Mouse (Mus musculus) hindbrain, embryonic 13.5 days (tissue): ENCODE measurements around the gene Gm49318. TPM values are rescaled to one million over a fixed set of nuclear protein-coding genes. Genes with fewer than 3 reads are reported as not detected.

ENCODE experiments used
- ATAC-seq: fragments of 200-750 bp; cut with Nextera tagmentation; 2 replicates; pipeline ENCODE4 v1.8.0; 2017; ENCODE audit warnings: moderate TSS enrichment; ENCODE audit not compliant: low FRiP score
- H3K27ac ChIP-seq: fragments of 300-500 bp; sonication (generic); 2 replicates; pipeline ENCODE4 v1.5.1; 2015; ENCODE audit warnings: inconsistent platforms, mild to moderate bottlenecking, moderate library complexity
- H3K27me3 ChIP-seq: fragments of 300-500 bp; sonication (generic); 2 replicates; pipeline ENCODE4 v1.6.1; 2015; ENCODE audit warnings: mild to moderate bottlenecking, inconsistent platforms
- H3K36me3 ChIP-seq: fragments of 300-500 bp; sonication (generic); 2 replicates; pipeline ENCODE4 v1.6.1; 2015; ENCODE audit warnings: mild to moderate bottlenecking, inconsistent platforms
- H3K4me1 ChIP-seq: fragments of 300-500 bp; sonication (generic); replicated peaks from 2 replicates; pipeline ENCODE4 v1.6.1; 2015; ENCODE audit warnings: inconsistent platforms
- H3K4me2 ChIP-seq: fragments of 300-500 bp; sonication (generic); 2 replicates; pipeline ENCODE4 v1.6.1; 2015; ENCODE audit warnings: inconsistent platforms, mild to moderate bottlenecking, moderate library complexity
- H3K4me3 ChIP-seq: fragments of 300-500 bp; sonication (generic); 2 replicates; pipeline ENCODE4 v1.5.1; 2015; ENCODE audit warnings: mild to moderate bottlenecking, inconsistent platforms
- H3K9ac ChIP-seq: fragments of 300-500 bp; sonication (generic); 2 replicates; pipeline ENCODE4 v1.6.1; 2015; ENCODE audit warnings: mild to moderate bottlenecking, inconsistent platforms
- H3K9me3 ChIP-seq: fragments of 300-500 bp; sonication (generic); 2 replicates; pipeline ENCODE4 v1.6.1; 2016; ENCODE audit warnings: inconsistent platforms
- WGBS: fragments of 180-500 bp; shearing (Covaris S2); methylation state at CpG from one replicate; pipeline ENCODE4 v1.1.7; 2015; 5-methylcytosine and 5-hydroxymethylcytosine counted together
- polyA plus RNA-seq: library from polyadenylated mRNA; unstranded; fragments of >200 nt; fragmentation: Nextera tagmentation; extraction: Ambion mirVana; gene quantifications from 2 replicates; pipeline ENCODE4 v1.2.1, GENCODE M21; 2015

The Gm49318 gene
- polyA plus RNA-seq, 1 experiment from 2014 or later: not detected

GRCm38 (mm10) chr9:22049721-22050270 is 21.3 kb downstream of the Gm49318 start:
- H3K9me3 ChIP-seq: no peaks in the 10 kb centered on the region
- H3K27me3 ChIP-seq: 0 out of 2 replicates have a peak, but pooled peaks cover 3% of the 10 kb centered on the region
- H3K36me3 ChIP-seq: peaks cover 7% of the 10 kb centered on the region; the same call in 1 of the 2 replicates
- no peak for ATAC-seq
- H3K4me1 ChIP-seq: peaks cover 58% of the 10 kb centered on the region
- WGBS: 15% methylated on average over 4 of the region's 4 CpGs
- peak overlapping the region; percentile 99 for H3K9ac ChIP-seq
- peak overlapping the region; percentile 89 for H3K4me2 ChIP-seq
- H3K27ac ChIP-seq: peak overlapping the region; percentile 97
- H3K4me3 ChIP-seq: peak overlapping the region; percentile 86

- H3K9me3 ChIP-seq: no peaks in the 10 kb centered on the region
- peak overlapping the region; percentile 97 for H3K27ac ChIP-seq
- WGBS: 61% methylated on average over 10 of the region's 11 CpGs
- H3K36me3 ChIP-seq: peaks cover 7% of the 10 kb centered on the region; the same call in 1 of the 2 replicates
- 0 out of 2 replicates have a peak, but pooled peaks cover 3% of the 10 kb centered on the region for H3K27me3 ChIP-seq
- no peak for ATAC-seq
- H3K9ac ChIP-seq: peak overlapping the region; percentile 99
- peak overlapping the region; percentile 86 for H3K4me3 ChIP-seq
- peak overlapping the region; percentile 89 for H3K4me2 ChIP-seq
- H3K4me1 ChIP-seq: peaks cover 54% of the 10 kb centered on the region
These were observed 21.7 kb downstream of the Gm49318 start for GRCm38 (mm10) chr9:22049315-22049714.

GRCm38 (mm10) chr9:22047329-22047728 is 23.7 kb downstream of the Gm49318 start:
- H3K9ac ChIP-seq: peak overlapping the region; percentile 39; the same call in 1 of the 2 replicates
- H3K36me3 ChIP-seq: peaks cover 7% of the 10 kb centered on the region; the same call in 1 of the 2 replicates
- WGBS: 63% methylated on average over 9 of the region's 9 CpGs
- no peak for ATAC-seq
- no peaks in the 10 kb centered on the region for H3K9me3 ChIP-seq
- H3K27ac ChIP-seq: peak overlapping the region; percentile 30; the same call in 1 of the 2 replicates
- no peaks in the 10 kb centered on the region for H3K27me3 ChIP-seq
- peak overlapping the region; percentile 89 for H3K4me2 ChIP-seq
- H3K4me1 ChIP-seq: peaks cover 53% of the 10 kb centered on the region
- H3K4me3 ChIP-seq: 0 out of 2 replicates have a peak overlapping the region, but pooled peaks have one; percentile 1

GRCm38 (mm10) chr9:22041832-22042231 is 29.2 kb downstream of the Gm49318 start:
- H3K9me3 ChIP-seq: no peaks in the 10 kb centered on the region
- H3K4me1 ChIP-seq: peaks cover 26% of the 10 kb centered on the region
- ATAC-seq: no peak
- H3K4me2 ChIP-seq: no peak overlapping the region
- no peak overlapping the region for H3K27ac ChIP-seq
- H3K4me3 ChIP-seq: no peak overlapping the region
- H3K36me3 ChIP-seq: peaks cover 5% of the 10 kb centered on the region
- 62% methylated on average over 2 of the region's 2 CpGs for WGBS
- H3K27me3 ChIP-seq: no peaks in the 10 kb centered on the region
- no peak overlapping the region for H3K9ac ChIP-seq

- Histone ChIP-seq H3K4me1 (peaks cover 38% of the 10 kb centered on the region), H3K4me3 (no peak overlapping the region), H3K27ac (no peak overlapping the region), H3K4me2 (no peak overlapping the region), H3K9me3 (no peaks in the 10 kb centered on the region), H3K27me3 (no peaks in the 10 kb centered on the region), H3K36me3 (peaks cover 43% of the 10 kb centered on the region), H3K9ac (no peak overlapping the region)
- WGBS: 84% methylated on average over 10 of the region's 10 CpGs
- no peak for ATAC-seq
These were observed 33.2 kb downstream of the Gm49318 start for GRCm38 (mm10) chr9:22037826-22038225.

GRCm38 (mm10) chr9:22035300-22036044 is 35.6 kb downstream of the Gm49318 start:
- H3K36me3 ChIP-seq: peaks cover 66% of the 10 kb centered on the region
- H3K9ac ChIP-seq: no peak overlapping the region
- peaks cover 38% of the 10 kb centered on the region for H3K4me1 ChIP-seq
- WGBS: 19% methylated on average over 6 of the region's 6 CpGs
- no peaks in the 10 kb centered on the region for H3K9me3 ChIP-seq
- H3K27ac ChIP-seq: peak overlapping the region; percentile 77
- H3K4me3 ChIP-seq: no peak overlapping the region
- H3K27me3 ChIP-seq: no peaks in the 10 kb centered on the region
- no peak overlapping the region for H3K4me2 ChIP-seq
- peak; percentile 50 for ATAC-seq

GRCm38 (mm10) chr9:22030386-22030785 is 40.7 kb downstream of the Gm49318 start:
- H3K27ac ChIP-seq: no peak overlapping the region
- peaks cover 92% of the 10 kb centered on the region for H3K36me3 ChIP-seq
- H3K9ac ChIP-seq: no peak overlapping the region
- no peak overlapping the region for H3K4me2 ChIP-seq
- ATAC-seq: no peak
- no peaks in the 10 kb centered on the region for H3K9me3 ChIP-seq
- WGBS: 96% methylated on average over 9 of the region's 9 CpGs
- peaks cover 25% of the 10 kb centered on the region for H3K4me1 ChIP-seq
- H3K27me3 ChIP-seq: no peaks in the 10 kb centered on the region
- H3K4me3 ChIP-seq: no peak overlapping the region

- no peak overlapping the region for H3K4me2 ChIP-seq
- peaks cover 19% of the 10 kb centered on the region for H3K4me1 ChIP-seq
- H3K27me3 ChIP-seq: no peaks in the 10 kb centered on the region
- H3K9me3 ChIP-seq: no peaks in the 10 kb centered on the region
- H3K9ac ChIP-seq: no peak overlapping the region
- peak overlapping the region; percentile 52; the same call in 1 of the 2 replicates for H3K27ac ChIP-seq
- peak; percentile 40; the same call in 1 of the 2 replicates for ATAC-seq
- 18% methylated on average over 7 of the region's 7 CpGs for WGBS
- H3K36me3 ChIP-seq: peaks cover 92% of the 10 kb centered on the region
- H3K4me3 ChIP-seq: no peak overlapping the region
These were observed 42.6 kb downstream of the Gm49318 start for GRCm38 (mm10) chr9:22028467-22028866.

GRCm38 (mm10) chr9:22024592-22024991 is 46.5 kb downstream of the Gm49318 start:
- WGBS: 43% methylated on average over 8 of the region's 8 CpGs
- no peak overlapping the region for H3K4me3 ChIP-seq
- H3K9me3 ChIP-seq: no peaks in the 10 kb centered on the region

GRCm38 (mm10) chr9:22017208-22017825 is 53.7 kb downstream of the Gm49318 start:
- H3K27ac ChIP-seq: no peak overlapping the region

More at GRCm38 (mm10) chr9:22024592-22024991, 46.5 kb downstream of the Gm49318 start:
- no peak overlapping the region for H3K9ac ChIP-seq
- H3K4me1 ChIP-seq: peaks cover 19% of the 10 kb centered on the region
- H3K36me3 ChIP-seq: peaks cover 73% of the 10 kb centered on the region
- H3K4me2 ChIP-seq: no peak overlapping the region
- no peaks in the 10 kb centered on the region for H3K27me3 ChIP-seq
- H3K27ac ChIP-seq: no peak overlapping the region
- ATAC-seq: no peak

GRCm38 (mm10) chr9:22016245-22016644 is 54.8 kb downstream of the Gm49318 start:
- ATAC-seq: no peak
- Histone ChIP-seq H3K27ac (no peak overlapping the region), H3K4me3 (no peak overlapping the region), H3K9me3 (no peaks in the 10 kb centered on the region), H3K4me2 (no peak overlapping the region), H3K4me1 (0 out of 2 replicates have a peak, but pooled peaks cover 6% of the 10 kb centered on the region), H3K9ac (no peak overlapping the region), H3K27me3 (no peaks in the 10 kb centered on the region), H3K36me3 (peaks cover 73% of the 10 kb centered on the region)
- WGBS: 68% methylated on average over 10 of the region's 10 CpGs

More at GRCm38 (mm10) chr9:22017208-22017825, 53.7 kb downstream of the Gm49318 start:
- ATAC-seq: no peak
- Histone ChIP-seq H3K4me1 (0 out of 2 replicates have a peak, but pooled peaks cover 5% of the 10 kb centered on the region), H3K36me3 (peaks cover 65% of the 10 kb centered on the region), H3K9me3 (no peaks in the 10 kb centered on the region), H3K4me3 (no peak overlapping the region), H3K4me2 (no peak overlapping the region), H3K9ac (no peak overlapping the region), H3K27me3 (no peaks in the 10 kb centered on the region)
- 75% methylated on average over 7 of the region's 7 CpGs for WGBS

- H3K27me3 ChIP-seq: no peaks in the 10 kb centered on the region
- no peak overlapping the region for H3K4me3 ChIP-seq
- H3K36me3 ChIP-seq: peaks cover 89% of the 10 kb centered on the region
- peak; percentile 27; the same call in 1 of the 2 replicates for ATAC-seq
- H3K4me2 ChIP-seq: no peak overlapping the region
- peak overlapping the region; percentile 23; the same call in 1 of the 2 replicates for H3K27ac ChIP-seq
- H3K9me3 ChIP-seq: no peaks in the 10 kb centered on the region
- H3K4me1 ChIP-seq: peaks cover 21% of the 10 kb centered on the region; the same call in 1 of the 2 replicates
- 92% methylated on average over 13 of the region's 13 CpGs for WGBS
- no peak overlapping the region for H3K9ac ChIP-seq
These were observed 58.3 kb downstream of the Gm49318 start for GRCm38 (mm10) chr9:22012731-22013130.
